Mouse (Mus musculus) ES-E14 (cell line): Measurements from ENCODE around the gene Syce1. TPM values are rescaled to one million over a fixed set of nuclear protein-coding genes. Genes with fewer than 3 reads are reported as not detected.
"Not testable (repeated sequence)": the region's sequence is repeated elsewhere in the genome, so short reads cannot be mapped to it uniquely, and the experiment has no call there.

Source experiments
- DNase-seq: peaks from one replicate; pipeline ENCODE4 v3.0.0-alpha.2; 2013; ENCODE audit warnings: low read depth, low spot score
- H3K27ac ChIP-seq: 2 replicates; pipeline ENCODE4 v1.5.1; 2012; ENCODE audit warnings: low read depth, mild to moderate bottlenecking, low read length, moderate library complexity, mixed read lengths; ENCODE audit not compliant: poor library complexity, insufficient read depth, severe bottlenecking
- H3K36me3 ChIP-seq: 2 replicates; pipeline ENCODE4 v1.6.1; 2012; ENCODE audit warnings: mild to moderate bottlenecking, low read length, moderate library complexity, mixed read lengths; ENCODE audit not compliant: control insufficient read depth, poor library complexity, insufficient read depth, severe bottlenecking
- H3K4me1 ChIP-seq, 2 experiments: fragments of 150-350 bp in 1 of 2; sonication (generic) in 1 of 2; 2 replicates each; pipeline ENCODE4 v1.6.1; 2012; ENCODE audit warnings: low read length in 2 of 2, mild to moderate bottlenecking in 1 of 2, mixed read lengths in 1 of 2; ENCODE audit not compliant: control insufficient read depth in 2 of 2, insufficient read depth in 2 of 2, poor library complexity in 1 of 2
- H3K4me3 ChIP-seq, 2 experiments: fragments of 150-350 bp in 1 of 2; sonication (generic) in 1 of 2; 2 replicates each; pipeline ENCODE4 v1.5.1; 2012; ENCODE audit warnings: low read length in 2 of 2, low read depth in 1 of 2, mild to moderate bottlenecking in 1 of 2, mixed read lengths in 1 of 2; ENCODE audit not compliant: insufficient read depth in 1 of 2, poor library complexity in 1 of 2, severe bottlenecking in 1 of 2
- H3K9ac ChIP-seq: 2 replicates; pipeline ENCODE4 v1.6.1; 2012; ENCODE audit warnings: low read depth, mild to moderate bottlenecking, low read length, mixed read lengths; ENCODE audit not compliant: poor library complexity, insufficient read depth, severe bottlenecking
- H3K9me3 ChIP-seq: fragments of 150-350 bp; sonication (generic); 2 replicates; pipeline ENCODE4 v1.6.1; 2012; ENCODE audit warnings: low read depth, mild to moderate bottlenecking, low read length; ENCODE audit not compliant: control insufficient read depth, insufficient read depth
- CHD2 ChIP-seq: IDR thresholded peaks from 2 replicates; pipeline ENCODE4 v1.6.1; 2014; ENCODE audit warnings: mild to moderate bottlenecking, low read depth, low read length, inconsistent platforms
- HCFC1 ChIP-seq: IDR thresholded peaks from 2 replicates; pipeline ENCODE4 v1.6.1; 2012; ENCODE audit warnings: low read length, inconsistent platforms, borderline replicate concordance; ENCODE audit not compliant: insufficient read depth
- MAFK ChIP-seq: IDR thresholded peaks from 2 replicates; pipeline ENCODE4 v1.6.1; 2014; ENCODE audit warnings: mild to moderate bottlenecking, low read depth, low read length, inconsistent platforms; ENCODE audit not compliant: insufficient read depth
- ZC3H11A ChIP-seq: IDR thresholded peaks from 2 replicates; pipeline ENCODE4 v1.6.1; 2012; ENCODE audit warnings: low read depth, mild to moderate bottlenecking, inconsistent platforms, low read length, borderline replicate concordance
- ZNF384 ChIP-seq: IDR thresholded peaks from 2 replicates; pipeline ENCODE4 v1.6.1; 2012; ENCODE audit warnings: low read depth, low read length, inconsistent platforms
- in situ Hi-C, 2 experiments: fragments of 600-800 bp; cut with MboI; formaldehyde crosslinking; loops; one replicate each; pipeline ENCODE4 v1.15.1; 2025; ENCODE audit warnings: low sequenced_read_pairs in 2 of 2, inconsistent platforms in 1 of 2; ENCODE audit not compliant: unreplicated experiment in 2 of 2
- total RNA-seq: library from RNA; depleted of rRNA; stranded (reverse); fragments of 300-350 nt; gene quantifications from 2 replicates; pipeline ENCODE4 v1.2.3, GENCODE M21; 2012

Gene Syce1
- total RNA-seq, 1 experiment = 21.6 TPM

DNA sequence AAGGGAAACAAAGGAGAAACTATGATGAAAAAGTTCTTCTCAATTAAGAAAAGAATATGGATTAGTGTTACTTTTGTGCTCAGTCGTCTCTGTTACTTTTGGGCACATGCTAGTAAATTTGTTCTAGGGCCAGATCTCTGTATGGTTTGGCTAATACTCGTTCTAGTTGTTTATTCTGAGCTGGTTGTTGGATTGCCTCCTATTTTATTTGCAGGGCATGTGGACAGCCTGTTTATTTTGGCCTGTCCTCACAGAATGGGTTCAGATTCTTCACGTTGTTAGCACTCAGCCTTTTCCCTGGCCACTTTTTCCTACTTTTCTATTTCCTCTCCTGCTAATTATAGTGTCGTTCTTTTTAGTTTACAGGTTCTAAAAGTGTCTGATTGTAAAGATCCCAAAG is 5.9 kb upstream of the Syce1 start:
- no peaks in the 10 kb centered on the region for H3K36me3 ChIP-seq
- DNase-seq = no peak
- no peak overlapping the region for H3K27ac ChIP-seq
- no peak for TF ChIP-seq ZC3H11A
- no peak for TF ChIP-seq CHD2
- TF ChIP-seq ZNF384 = no peak
- TF ChIP-seq MAFK = no peak
- no peak for TF ChIP-seq HCFC1
- no peak overlapping the region for H3K4me3 ChIP-seq
- no peak overlapping the region for H3K9ac ChIP-seq
- H3K9me3 ChIP-seq = no peaks in the 10 kb centered on the region
- no peaks in the 10 kb centered on the region for H3K4me1 ChIP-seq
- in situ Hi-C loops = no loop called here

DNA sequence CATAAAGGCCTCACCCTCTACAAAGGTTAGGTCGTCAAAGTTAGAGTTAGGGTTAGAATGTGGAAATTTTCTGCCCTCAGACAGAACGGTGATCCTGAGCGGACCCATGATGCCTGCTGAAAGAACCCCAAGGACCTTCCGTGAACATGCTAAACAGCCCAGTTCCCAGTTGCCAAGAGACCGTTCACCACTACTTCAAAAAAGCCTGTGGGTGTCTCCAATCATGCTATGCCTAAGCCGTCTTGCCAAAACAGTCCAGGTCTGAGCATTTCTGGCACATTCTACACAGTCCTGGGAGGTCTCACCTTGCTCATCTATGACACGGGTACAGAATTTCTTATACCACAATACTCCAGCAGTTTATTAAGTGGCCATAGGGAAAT is 392 bp upstream of the Syce1 start:
- Histone ChIP-seq H3K9ac (no peak overlapping the region), H3K36me3 (no peaks in the 10 kb centered on the region), H3K4me3 (no peak overlapping the region), H3K4me1 (peaks cover 0 to 4% of the 10 kb centered on the region in 2 experiments; a peak in 1 of 4 replicates), H3K27ac (no peak overlapping the region), H3K9me3 (no peaks in the 10 kb centered on the region)
- in situ Hi-C loops = no loop called here
- no peak for TF ChIP-seq MAFK
- no peak for TF ChIP-seq CHD2
- no peak for TF ChIP-seq ZC3H11A
- TF ChIP-seq ZNF384 = no peak
- TF ChIP-seq HCFC1 = no peak
- DNase-seq = no peak

DNA sequence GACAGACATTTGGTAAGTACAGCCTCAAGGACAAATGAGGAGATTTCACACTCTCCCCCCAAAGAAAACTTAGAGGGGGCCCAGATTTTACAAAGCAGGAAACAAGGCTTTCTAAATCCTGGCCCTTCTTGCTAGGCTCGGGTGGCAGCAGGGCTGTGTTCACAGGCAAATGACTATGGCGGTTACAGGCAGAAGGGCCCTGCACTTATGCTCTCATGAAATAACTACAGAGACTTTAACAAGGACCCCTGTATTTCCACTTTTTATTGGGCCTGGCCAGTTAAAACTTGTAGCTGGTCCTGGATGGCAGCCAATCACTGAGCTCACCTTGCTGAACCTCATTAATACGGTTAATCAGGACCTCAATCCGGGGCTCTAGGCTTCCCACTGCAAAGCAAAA is 7.1 kb downstream of the Syce1 start:
- Histone ChIP-seq H3K4me1 (no peaks in the 10 kb centered on the region), H3K36me3 (no peaks in the 10 kb centered on the region), H3K4me3 (no peak overlapping the region), H3K9me3 (no peaks in the 10 kb centered on the region), H3K9ac (no peak overlapping the region), H3K27ac (no peak overlapping the region)
- TF ChIP-seq ZNF384 (no peak), CHD2 (no peak), MAFK (no peak), HCFC1 (no peak), ZC3H11A (no peak)
- no peak for DNase-seq
- in situ Hi-C loops = no loop called here

DNA sequence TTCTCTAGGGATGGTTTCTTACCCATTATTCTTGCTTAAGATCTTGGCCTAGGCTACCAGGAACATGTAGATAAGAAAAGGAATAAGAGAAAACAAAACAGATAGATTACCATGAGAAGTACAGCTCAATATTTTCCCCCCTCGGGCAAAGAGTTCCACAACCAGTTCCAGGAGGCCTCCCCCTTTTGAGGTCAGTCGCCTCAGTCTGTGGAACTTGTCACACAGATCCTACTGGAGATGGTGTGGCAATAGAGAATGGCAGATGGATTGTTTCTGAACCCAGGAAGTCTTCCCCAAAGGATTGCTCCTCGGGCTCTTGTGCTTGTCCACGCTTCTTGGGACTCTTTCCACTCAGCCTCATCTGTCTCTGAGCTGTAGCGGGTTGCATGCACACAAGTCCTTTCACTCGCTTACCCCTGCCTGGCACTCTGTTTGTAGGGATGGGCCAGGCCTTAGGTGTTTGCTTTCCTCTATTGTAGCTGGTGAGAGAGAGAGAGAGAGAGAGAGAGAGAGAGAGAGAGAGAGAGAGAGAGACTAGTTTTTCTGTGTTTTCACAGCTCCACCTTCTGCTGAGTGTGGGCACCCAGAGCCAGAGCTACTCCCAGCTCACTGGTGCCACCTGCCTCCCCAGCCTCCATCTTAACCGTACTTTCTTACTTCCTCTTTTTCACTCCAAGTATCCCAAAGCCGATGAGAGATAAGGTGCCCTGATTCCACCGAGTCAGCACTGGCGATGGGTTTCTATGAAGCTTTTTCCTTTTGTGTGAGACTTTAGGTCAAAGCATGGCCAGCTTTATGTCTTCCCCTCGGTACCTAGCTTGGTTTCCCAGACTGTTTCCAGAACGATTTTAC is 21.5 kb downstream of the Syce1 start:
- Histone ChIP-seq H3K36me3 (no peaks in the 10 kb centered on the region), H3K9me3 (no peaks in the 10 kb centered on the region), H3K4me3 (no peak overlapping the region), H3K27ac (no peak overlapping the region), H3K4me1 (no peaks in the 10 kb centered on the region), H3K9ac (no peak overlapping the region)
- no peak for DNase-seq
- in situ Hi-C loops = no loop called here
- TF ChIP-seq ZC3H11A (no peak), MAFK (no peak), HCFC1 (no peak), ZNF384 (no peak)

DNA sequence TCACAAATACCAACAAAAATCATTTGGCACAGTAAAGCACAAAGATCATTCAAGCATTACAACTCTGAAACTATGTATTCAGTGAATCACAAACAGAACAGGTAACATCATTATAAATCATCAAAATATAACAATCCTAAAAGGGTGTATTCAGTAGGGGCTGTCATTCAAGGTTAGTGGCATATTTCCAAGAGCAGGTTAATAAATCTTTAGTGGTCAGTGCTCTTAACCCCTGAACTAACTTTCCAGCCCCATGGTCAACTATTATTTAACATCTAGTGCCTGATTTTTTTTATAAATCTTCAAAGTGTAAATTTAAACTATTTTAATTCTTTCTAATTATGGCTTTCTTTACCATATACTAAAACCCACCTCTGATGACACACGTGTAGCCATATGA is 22.3 kb downstream of the Syce1 start:
- in situ Hi-C loops, H3K4me1 ChIP-seq, H3K9me3 ChIP-seq, H3K27ac ChIP-seq, H3K9ac ChIP-seq, H3K36me3 ChIP-seq, H3K4me3 ChIP-seq, DNase-seq: not testable (repeated sequence)
